Mouse (Mus musculus): ENCODE results near the gene Rpl37a.

DNA sequence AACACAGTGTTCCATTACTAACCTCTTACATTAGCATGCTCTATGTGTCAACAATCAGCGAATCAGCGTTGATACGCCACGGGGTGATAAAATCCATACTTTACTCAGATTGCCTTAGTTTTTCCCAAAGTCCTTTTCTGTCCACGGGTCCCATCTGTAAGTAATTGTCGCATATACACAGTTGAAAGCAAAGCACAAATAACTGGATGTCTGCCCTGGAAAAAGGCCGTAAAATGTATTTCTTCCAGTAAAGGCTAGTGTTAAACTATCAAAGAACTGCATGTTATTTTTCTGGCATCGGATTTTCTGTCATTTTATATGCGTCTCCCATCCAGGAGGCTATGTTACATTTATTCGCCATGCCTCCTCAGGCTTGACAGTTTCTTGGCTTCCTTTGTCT is 19.0 kb downstream of the Rpl37a start:
- TF ChIP-seq POLR2A (IDR thresholded peaks at IDR 0.05; ENCODE audit: borderline replicate concordance, extremely low read depth, insufficient read depth, insufficient read length, poor library complexity, severe bottlenecking) (no peak), CTCF (IDR thresholded peaks at IDR 0.05; ENCODE audit: borderline replicate concordance, extremely low read depth, insufficient read depth, insufficient read length) (no peak)
